Mouse (Mus musculus) brown adipose tissue, adult 24 weeks (tissue): Measurements from ENCODE around the gene Trpc4ap. TPM values are rescaled to one million over a fixed set of nuclear protein-coding genes. Genes with fewer than 3 reads are reported as not detected.
A peak's percentile ranks its signal among the peaks of the same experiment; 100 is the strongest.
"Not testable (repeated sequence)": the region's sequence is repeated elsewhere in the genome, so short reads cannot be mapped to it uniquely, and the experiment has no call there.

Experiments
- H3K27ac ChIP-seq: fragments of 200-500 bp; replicated peaks from 2 replicates; pipeline ENCODE4 v1.5.1; 2012; ENCODE audit warnings: low read depth, mild to moderate bottlenecking, low read length
- H3K4me1 ChIP-seq: fragments of 200-500 bp; 2 replicates; pipeline ENCODE4 v1.6.1; 2012; ENCODE audit warnings: low read length, mixed read lengths; ENCODE audit not compliant: control insufficient read depth, insufficient read depth, insufficient read length
- H3K4me3 ChIP-seq: fragments of 200-500 bp; 2 replicates; pipeline ENCODE4 v1.5.1; 2012; ENCODE audit warnings: low read depth, mild to moderate bottlenecking, low read length, moderate library complexity; ENCODE audit not compliant: insufficient read depth
- polyA plus RNA-seq: library from polyadenylated mRNA; stranded (reverse); fragments of >200 nt; gene quantifications from 2 replicates; pipeline ENCODE4 v1.2.4, GENCODE M21; 2012; ENCODE audit not compliant: missing spikeins, insufficient read depth, insufficient read length

Gene Trpc4ap
- 52.3 and 69.5 TPM in 2 replicates for polyA plus RNA-seq

DNA sequence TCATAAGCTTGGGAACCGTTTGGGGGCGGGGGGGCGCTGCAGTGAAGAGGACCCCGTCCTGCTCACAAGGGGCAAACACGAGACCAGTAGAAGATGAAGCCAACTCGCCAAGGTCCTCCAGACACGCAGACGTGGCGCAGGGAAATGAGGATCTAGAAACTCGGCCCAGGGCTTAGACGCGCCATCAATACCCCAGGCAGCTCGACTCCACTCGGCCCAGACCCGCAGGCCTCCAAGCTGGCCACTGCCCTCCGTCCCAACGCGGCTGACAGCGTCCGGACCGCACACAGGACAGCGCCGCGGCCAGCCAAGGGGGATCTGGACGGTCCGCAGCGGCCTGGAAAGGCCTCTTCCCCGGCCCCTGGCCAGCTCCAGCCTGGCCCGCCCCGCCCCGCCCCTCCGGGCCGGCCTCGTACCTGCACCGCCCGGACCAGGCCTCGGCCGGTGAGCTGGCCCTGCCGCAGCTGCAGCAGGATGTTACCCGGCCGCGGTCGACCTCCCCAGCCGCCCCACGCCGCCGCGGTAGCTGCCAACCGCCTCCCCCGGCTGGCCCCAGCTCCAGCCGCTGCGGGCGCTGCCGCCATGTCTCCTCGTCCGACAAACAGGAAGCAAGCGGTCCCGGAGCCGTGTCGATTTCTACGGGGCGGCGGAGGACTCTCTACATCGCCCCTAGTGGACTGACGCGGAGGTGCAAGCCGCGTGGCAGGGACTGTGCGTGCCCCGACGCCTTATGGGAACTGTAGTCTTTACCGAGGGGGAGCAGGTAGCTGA lies at the start of gene Trpc4ap:
Gene Trpc4ap (minus strand): TSS at position 662 of the 771 bp plus-strand sequence.
- Histone ChIP-seq H3K4me1 (0 out of 2 replicates have a peak, but pooled peaks cover 6% of the 10 kb centered on the region), H3K27ac (peak within 1 kb of the TSS; percentile 82), H3K4me3 (peak within 1 kb of the TSS; percentile 97)

DNA sequence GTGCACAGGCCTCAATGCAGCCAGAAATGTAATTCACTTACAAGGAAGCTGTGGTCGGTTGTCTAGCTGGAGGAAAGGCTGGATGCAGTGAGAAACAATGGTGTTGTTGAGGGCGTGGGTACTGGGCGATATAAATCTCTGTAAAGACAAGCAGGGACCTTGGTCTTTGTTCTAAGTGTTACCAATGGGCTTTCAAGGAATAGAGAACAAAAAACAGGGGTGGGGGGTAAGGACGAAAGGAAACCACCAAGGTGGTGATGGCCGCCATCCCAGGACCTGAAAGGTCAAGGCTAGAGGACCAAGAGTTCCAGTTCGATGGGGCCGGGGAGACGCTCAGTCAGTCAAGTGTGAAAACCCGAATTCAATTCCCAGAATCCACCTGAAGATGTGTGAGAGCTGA lies 45.6 kb upstream of the Trpc4ap start:
- Histone ChIP-seq H3K4me1 (no peaks in the 10 kb centered on the region), H3K27ac (no peak overlapping the region), H3K4me3 (no peak overlapping the region)

DNA sequence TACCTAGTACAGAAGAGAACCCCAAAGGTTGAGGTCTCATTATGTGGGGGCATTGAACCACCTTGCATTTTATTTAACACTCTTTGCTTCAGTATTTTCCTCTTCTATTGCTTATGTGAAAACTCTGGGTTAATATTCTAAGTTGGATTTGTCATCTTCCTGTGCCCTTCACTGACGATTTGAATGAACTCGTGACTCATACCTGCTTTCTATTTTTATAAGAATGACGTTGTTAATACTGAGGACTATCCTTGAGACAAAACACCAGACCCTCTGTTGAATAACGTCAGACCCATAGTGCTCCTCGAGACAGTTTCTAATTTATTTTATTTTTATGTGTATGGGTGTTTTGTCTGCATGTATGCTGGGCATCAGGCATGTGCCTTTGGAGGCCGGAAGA lies 44.8 kb upstream of the Trpc4ap start:
- Histone ChIP-seq H3K4me1 (no peaks in the 10 kb centered on the region), H3K4me3 (no peak overlapping the region), H3K27ac (no peak overlapping the region)

DNA sequence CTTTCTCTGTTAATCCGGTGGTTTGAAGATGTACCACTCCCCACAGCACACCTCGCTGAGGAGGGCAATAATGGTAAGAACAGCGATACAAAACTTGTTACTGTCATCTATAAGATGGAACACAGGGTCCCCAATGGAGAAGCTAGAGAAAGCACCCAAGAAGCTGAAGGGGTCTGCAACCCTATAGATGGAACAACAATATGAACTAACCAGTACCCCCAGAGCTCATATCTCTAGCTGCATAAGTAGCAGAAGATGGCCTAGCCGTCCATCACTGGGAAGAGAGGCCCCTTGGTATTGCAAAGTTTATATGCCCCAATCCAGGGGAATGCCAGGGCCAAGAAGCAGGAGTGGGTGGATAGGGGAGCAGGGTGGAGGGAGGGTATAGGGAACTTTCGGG lies 43.6 kb upstream of the Trpc4ap start, which contains the start of gene Gm17581:
Gene Gm17581 (minus strand): TSS at position 101 of the 400 bp plus-strand sequence.
- H3K4me3 ChIP-seq, H3K4me1 ChIP-seq: not testable (repeated sequence)
- 0 out of 2 replicates have a peak within 1 kb of the TSS, but pooled peaks have one; percentile 26 for H3K27ac ChIP-seq

DNA sequence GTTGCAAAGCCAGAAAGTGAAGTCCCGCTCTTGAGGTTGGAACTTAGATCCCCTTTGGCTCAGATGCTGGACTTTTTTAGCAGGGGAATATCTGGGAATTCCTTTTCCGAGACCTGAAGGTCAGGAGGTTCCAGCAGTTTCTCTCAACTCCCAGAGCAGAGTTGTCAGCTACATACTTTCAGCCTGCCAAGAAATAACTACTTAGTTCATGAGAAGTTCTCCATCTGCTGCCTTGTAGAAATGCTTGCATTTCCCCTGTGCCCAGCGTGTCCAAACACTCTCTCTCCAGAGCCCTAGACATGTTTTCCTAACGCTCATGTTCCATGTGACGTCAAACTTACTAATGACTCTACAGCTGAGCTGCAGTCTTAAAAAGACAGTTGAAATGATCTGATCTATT lies 42.9 kb upstream of the Trpc4ap start:
- H3K4me3 ChIP-seq: no peak overlapping the region
- H3K4me1 ChIP-seq: no peaks in the 10 kb centered on the region
- H3K27ac ChIP-seq: 0 out of 2 replicates have a peak overlapping the region, but pooled peaks have one; percentile 26

DNA sequence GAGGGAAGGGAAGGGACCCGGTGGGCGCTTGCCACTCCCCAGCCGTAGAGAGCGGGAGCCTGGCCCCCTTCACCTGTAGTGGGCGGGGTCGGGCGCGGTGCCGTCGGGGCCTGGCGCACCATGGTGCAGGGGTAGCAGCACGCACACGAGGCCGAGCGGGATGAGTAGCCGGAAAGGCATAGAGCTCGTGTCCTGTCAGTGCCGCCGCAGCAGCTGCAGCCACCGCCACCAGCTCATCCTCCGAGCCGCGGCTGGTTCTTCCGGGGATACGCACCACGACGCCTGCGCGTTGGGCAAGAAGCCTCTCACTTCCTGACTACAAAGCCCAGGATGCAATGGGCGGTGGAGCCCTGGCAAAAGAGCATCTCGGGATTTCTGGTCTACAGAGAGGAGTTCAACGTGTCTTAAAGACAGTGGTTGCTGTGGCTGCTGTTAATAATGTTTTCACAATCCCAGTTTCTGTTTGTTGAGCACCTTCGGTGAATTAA lies 37.0 kb upstream of the Trpc4ap start, which contains the start of gene Edem2:
Gene Edem2 (minus strand): TSS at position 318 of the 488 bp plus-strand sequence.
- no peak within 1 kb of the TSS for H3K27ac ChIP-seq
- H3K4me1 ChIP-seq: peaks cover 5% of the 10 kb centered on the region
- peak within 1 kb of the TSS; percentile 97 for H3K4me3 ChIP-seq

DNA sequence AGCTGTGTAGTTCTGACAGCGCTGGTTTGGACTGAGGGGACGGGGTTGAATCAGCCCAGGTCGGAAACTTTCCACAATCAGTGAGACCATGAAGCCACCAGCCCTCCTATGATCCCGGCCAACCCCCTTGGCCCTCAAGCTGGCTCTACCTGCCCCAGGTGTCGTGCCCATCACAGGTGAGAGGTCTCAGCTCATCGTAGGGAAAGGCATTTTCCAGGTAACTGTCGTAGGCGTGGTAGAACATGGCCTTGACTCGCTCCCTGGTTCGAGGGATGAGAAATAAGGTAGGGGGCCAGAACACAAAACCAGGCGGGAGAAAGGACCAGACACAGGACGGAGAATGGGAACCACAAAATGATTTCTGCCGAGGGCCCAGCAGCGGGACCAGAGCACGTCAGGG lies 36.6 kb upstream of the Trpc4ap start:
- Histone ChIP-seq H3K4me1 (peaks cover 5% of the 10 kb centered on the region), H3K27ac (no peak overlapping the region), H3K4me3 (peak overlapping the region; percentile 97)

DNA sequence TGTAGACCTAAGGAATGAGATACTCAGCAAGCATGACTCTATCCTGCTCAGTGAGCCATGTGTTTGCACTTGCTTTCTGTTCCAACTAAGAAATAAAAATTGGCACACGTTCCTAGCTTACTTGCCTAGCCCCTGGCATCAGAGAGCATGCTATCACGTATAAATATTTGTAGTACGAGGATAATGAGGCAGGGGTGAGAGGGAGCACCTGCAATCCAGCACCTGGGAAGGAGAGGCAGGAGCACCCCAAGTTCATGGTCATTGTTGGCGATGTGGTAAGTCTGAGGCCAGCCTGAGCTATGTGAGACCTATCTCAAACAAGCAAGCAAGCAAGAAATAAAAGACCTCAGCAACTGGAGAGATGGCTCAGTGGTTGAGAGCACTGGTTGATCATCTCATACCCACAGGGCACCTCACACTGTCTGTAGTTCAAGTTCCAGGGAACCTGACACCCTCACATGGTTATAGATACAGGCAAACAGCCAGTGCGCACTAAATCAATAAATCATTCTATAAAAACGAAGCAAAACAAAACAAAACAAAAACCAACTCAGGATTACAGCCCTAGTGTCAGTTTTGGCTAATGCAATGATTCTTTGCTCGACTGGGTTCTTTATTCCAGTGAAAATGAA lies 35.7 kb upstream of the Trpc4ap start:
- Histone ChIP-seq H3K4me1 (peaks cover 5% of the 10 kb centered on the region), H3K4me3 (no peak overlapping the region), H3K27ac (no peak overlapping the region)

DNA sequence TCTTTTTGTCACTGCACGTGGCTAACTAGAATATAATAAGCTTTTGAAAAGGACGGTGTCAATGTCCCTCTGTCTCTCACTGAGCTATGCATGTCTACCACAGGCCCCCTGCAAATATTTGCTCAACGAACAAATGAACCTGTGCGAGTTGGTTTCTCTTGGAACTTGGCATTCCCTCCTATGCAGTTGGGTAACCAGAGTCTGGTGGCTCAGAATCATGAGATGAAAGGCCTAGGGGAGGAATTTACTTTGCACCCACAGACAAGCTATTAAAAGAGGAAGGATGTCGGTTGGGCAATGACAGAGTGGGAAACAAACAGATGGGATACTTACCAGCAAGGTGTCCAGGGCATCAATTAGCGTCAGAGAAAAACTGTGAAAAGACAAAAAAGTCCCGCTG lies 34.1 kb upstream of the Trpc4ap start:
- H3K27ac ChIP-seq: no peak overlapping the region
- no peak overlapping the region for H3K4me3 ChIP-seq
- peaks cover 5% of the 10 kb centered on the region for H3K4me1 ChIP-seq

DNA sequence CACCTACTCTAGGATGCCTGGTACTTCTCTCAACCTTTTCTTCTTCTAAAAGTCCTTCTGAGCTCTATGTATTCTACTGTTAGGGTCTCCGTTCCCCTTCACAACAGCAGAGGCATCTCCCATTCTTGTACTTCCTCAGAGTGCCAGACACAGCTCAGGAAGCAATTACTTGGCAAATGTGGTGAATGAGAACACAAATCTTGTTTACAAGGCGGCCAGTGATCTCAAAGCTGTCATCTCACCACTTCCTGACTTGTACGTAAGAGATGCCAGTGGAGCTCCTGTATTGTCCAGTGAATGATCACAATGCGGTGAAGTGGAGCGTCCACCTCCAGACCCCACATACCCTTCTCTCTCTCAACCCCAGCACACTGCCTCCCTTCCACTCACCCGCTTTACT lies 32.3 kb upstream of the Trpc4ap start:
- no peak overlapping the region for H3K27ac ChIP-seq
- H3K4me1 ChIP-seq: peaks cover 5% of the 10 kb centered on the region
- no peak overlapping the region for H3K4me3 ChIP-seq

DNA sequence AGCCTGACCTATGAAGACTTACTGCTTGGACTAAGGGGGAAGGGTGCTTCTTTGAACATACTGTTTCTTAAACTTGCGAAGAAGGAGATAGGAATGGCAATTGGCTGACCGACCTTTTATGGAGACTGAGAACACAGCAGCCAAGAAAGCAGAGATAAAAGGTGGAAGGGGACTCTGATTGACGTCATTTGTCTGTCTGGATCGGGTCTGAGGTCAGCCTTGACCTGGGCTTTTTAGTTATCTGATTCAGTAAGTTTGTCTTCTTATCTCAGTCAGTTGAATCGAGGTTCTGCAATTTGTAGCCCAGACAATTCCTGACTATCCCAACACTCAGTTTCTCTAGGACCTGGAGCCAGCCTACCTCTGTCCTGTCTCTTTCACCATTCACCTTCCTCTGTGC lies 31.9 kb upstream of the Trpc4ap start:
- Histone ChIP-seq H3K4me3 (no peak overlapping the region), H3K4me1 (peaks cover 5% of the 10 kb centered on the region), H3K27ac (no peak overlapping the region)

DNA sequence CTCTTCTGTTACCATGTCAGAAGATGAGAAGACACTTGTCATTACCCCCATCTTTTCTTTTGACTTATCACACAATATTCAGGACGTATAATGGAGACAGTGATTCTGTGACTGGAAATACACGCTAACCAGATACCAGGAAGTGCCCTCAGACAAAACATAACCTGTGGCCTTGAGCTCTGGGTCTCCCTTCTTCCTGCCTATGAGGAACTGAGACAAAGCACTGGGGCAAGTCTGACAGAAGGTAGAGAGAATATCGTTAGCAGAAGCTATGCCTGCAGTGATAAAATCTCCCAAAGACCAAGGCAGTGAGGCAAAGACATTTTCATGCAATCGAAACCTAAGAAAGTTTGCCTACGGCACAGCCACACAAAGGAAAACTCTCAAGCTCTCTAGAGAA lies 28.4 kb upstream of the Trpc4ap start:
- H3K4me3 ChIP-seq: no peak overlapping the region
- no peak overlapping the region for H3K27ac ChIP-seq
- no peaks in the 10 kb centered on the region for H3K4me1 ChIP-seq

DNA sequence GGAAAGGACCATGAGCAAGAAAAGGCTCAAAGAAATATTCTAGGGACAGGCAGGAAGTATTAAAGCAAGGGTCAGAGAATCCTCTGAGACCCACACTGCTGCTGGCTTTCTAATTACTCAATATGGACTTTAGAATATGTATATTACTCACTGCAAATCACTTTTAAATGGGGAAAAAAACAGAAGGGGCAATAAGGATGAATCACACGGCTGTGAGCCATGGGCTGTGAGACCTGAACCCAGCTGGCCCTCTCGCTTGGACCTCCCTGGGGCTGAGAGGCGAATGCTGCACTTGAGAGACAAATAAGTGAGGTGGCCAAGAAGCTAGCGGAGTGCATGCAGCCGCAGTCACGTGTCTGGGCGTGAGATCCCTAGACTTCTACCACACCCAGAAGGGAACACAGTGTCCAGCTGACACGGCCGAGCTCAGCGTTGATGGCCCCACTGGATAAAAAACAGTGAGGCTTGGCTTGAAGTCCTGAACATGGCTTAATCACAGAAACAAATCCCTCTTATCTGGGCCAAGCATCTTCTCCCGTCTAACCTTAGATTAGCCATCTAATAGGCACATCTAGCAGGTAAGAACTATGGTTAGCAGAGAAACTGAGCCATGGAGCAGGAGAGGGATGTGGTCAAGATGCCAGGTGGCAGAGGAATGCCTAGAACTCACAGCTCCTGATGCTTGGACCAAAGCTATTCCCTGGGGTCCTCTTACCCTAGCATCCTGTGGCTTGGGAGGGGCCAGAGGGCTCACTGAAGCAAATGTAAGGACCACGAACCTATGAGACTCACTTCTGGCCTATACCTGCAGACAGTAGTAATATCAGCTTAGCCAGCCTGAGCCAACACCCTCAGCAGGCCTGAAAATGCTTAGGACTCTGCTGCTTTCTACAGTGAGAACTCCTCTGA lies 25.2 kb upstream of the Trpc4ap start:
- peak overlapping the region; percentile 51; the same call in 1 of the 2 replicates for H3K27ac ChIP-seq
- H3K4me1 ChIP-seq: no peaks in the 10 kb centered on the region
- H3K4me3 ChIP-seq: no peak overlapping the region

DNA sequence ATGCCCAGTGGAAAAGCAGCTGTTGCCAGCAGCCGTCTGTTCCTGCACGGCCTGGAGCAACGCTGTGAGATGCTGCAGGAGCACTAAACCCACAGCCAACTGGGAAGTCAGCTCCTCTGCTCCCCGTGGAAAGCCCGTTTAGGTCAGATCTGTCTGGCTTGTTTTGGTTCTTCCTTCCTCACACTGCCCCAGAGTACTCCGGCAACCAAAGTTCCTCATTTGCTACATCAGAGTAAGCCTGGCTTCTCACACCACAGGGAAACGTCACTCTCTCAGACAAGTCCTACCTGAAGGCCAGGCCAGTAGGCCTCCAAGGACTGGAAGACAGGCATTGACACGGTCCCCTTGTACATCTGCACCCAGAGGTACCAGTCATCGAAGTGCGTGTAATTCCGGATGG lies 18.4 kb upstream of the Trpc4ap start:
- Histone ChIP-seq H3K27ac (no peak overlapping the region), H3K4me3 (no peak overlapping the region), H3K4me1 (0 out of 2 replicates have a peak, but pooled peaks cover 3% of the 10 kb centered on the region)

DNA sequence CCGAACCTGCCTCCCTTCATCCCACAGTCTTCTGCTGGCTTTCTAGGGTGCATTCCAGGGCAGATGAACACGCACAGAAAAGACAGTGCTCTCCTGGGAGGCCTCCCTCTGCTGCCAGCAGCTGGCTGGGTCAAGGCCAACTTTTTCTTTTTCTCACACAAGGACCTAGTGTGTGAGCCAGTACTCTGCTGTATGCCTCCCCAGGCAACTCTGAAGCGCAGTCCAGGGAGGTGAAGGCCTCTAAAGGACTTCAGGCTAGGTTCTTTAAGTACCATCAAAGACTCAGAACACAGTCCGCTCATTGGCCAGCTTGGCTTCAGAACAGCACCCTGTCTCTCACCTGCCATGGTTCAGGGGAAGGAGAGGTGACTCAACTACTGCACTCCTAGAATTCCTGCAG lies 15.1 kb upstream of the Trpc4ap start:
- H3K4me1 ChIP-seq: 0 out of 2 replicates have a peak, but pooled peaks cover 3% of the 10 kb centered on the region
- H3K27ac ChIP-seq: no peak overlapping the region

More for the DNA sequence above, 15.1 kb upstream of the Trpc4ap start:
- no peak overlapping the region for H3K4me3 ChIP-seq
